Mouse (Mus musculus) hindbrain, embryonic 16.5 days (tissue): ENCODE results near the gene Fastk. TPM values are rescaled to one million over a fixed set of nuclear protein-coding genes. Genes with fewer than 3 reads are reported as not detected.

ENCODE experiments used
- ATAC-seq: fragments of 200-750 bp; cut with Nextera tagmentation; 2 replicates; pipeline ENCODE4 v1.8.0; 2017; ENCODE audit warnings: moderate TSS enrichment, moderate library complexity
- H3K27ac ChIP-seq: fragments of 300-500 bp; sonication (generic); 2 replicates; pipeline ENCODE4 v1.5.1; 2014; ENCODE audit warnings: low read depth, mild to moderate bottlenecking, control low read depth, low read length, moderate library complexity
- H3K27me3 ChIP-seq: fragments of 300-500 bp; sonication (generic); replicated peaks from 2 replicates; pipeline ENCODE4 v1.6.1; 2014; ENCODE audit warnings: low read length; ENCODE audit not compliant: control insufficient read depth, insufficient read depth
- H3K36me3 ChIP-seq: fragments of 300-500 bp; sonication (generic); 2 replicates; pipeline ENCODE4 v1.6.1; 2014; ENCODE audit warnings: mild to moderate bottlenecking, low read length, moderate library complexity, mixed read lengths; ENCODE audit not compliant: control insufficient read depth, insufficient read depth
- H3K4me1 ChIP-seq: fragments of 300-500 bp; sonication (generic); 2 replicates; pipeline ENCODE4 v1.6.1; 2014; ENCODE audit warnings: low read depth, low read length; ENCODE audit not compliant: control insufficient read depth, insufficient read depth
- H3K4me2 ChIP-seq: fragments of 300-500 bp; sonication (generic); 2 replicates; pipeline ENCODE4 v1.6.1; 2014; ENCODE audit warnings: mild to moderate bottlenecking, low read length, control low read depth, moderate library complexity
- H3K4me3 ChIP-seq: fragments of 300-500 bp; sonication (generic); 2 replicates; pipeline ENCODE4 v1.5.1; 2014; ENCODE audit warnings: mild to moderate bottlenecking, low read length, control low read depth, moderate library complexity
- H3K9ac ChIP-seq: fragments of 300-500 bp; sonication (generic); 2 replicates; pipeline ENCODE4 v1.6.1; 2014; ENCODE audit warnings: low read depth, mild to moderate bottlenecking, control low read depth, low read length, moderate library complexity
- H3K9me3 ChIP-seq: fragments of 300-500 bp; sonication (generic); 2 replicates; pipeline ENCODE4 v1.6.1; 2014; ENCODE audit warnings: mild to moderate bottlenecking, low read length, moderate library complexity; ENCODE audit not compliant: control insufficient read depth
- WGBS: fragments of 180-500 bp; shearing (Covaris S2); extraction: QIAGEN DNeasy Blood & Tissue Kit; methylation state at CpG from one replicate; pipeline ENCODE4 v1.1.7; 2014; 5-methylcytosine and 5-hydroxymethylcytosine counted together
- polyA plus RNA-seq: library from polyadenylated mRNA; unstranded; fragments of >200 nt; fragmentation: Nextera tagmentation; extraction: Ambion mirVana; gene quantifications from 2 replicates; pipeline ENCODE4 v1.2.1, GENCODE M21; 2015

Gene Fastk
- polyA plus RNA-seq, 1 experiment from 2014 or later, result 107 TPM

DNA sequence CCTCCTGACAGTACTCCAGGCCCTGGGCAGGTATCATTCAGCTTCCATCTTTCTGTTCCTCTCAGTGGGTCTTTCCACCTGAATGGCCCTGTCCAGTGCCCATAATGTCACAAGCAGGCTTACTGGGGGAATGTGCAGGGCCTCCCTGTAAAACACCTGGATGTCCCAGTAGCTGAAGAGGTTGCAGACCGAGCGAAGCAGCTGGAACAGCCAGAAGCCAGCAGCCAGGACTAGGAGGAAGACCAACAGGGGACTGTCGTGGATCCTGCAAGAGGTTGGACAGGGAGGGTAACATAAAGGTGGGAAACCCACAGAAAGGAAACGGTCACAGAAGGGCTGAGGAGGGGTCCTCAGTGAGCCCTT, 55.4 kb downstream of the Fastk start:
- no peaks in the 10 kb centered on the region for H3K9me3 ChIP-seq
- no peak overlapping the region for H3K27ac ChIP-seq
- H3K4me2 ChIP-seq, result no peak overlapping the region
- peaks cover 18% of the 10 kb centered on the region for H3K4me1 ChIP-seq
- no peak overlapping the region for H3K9ac ChIP-seq
- H3K27me3 ChIP-seq, result peaks cover 8% of the 10 kb centered on the region
- H3K4me3 ChIP-seq, result no peak overlapping the region
- no peak for ATAC-seq
- 83% methylated on average over 4 of the region's 4 CpGs for WGBS
- no peaks in the 10 kb centered on the region for H3K36me3 ChIP-seq

DNA sequence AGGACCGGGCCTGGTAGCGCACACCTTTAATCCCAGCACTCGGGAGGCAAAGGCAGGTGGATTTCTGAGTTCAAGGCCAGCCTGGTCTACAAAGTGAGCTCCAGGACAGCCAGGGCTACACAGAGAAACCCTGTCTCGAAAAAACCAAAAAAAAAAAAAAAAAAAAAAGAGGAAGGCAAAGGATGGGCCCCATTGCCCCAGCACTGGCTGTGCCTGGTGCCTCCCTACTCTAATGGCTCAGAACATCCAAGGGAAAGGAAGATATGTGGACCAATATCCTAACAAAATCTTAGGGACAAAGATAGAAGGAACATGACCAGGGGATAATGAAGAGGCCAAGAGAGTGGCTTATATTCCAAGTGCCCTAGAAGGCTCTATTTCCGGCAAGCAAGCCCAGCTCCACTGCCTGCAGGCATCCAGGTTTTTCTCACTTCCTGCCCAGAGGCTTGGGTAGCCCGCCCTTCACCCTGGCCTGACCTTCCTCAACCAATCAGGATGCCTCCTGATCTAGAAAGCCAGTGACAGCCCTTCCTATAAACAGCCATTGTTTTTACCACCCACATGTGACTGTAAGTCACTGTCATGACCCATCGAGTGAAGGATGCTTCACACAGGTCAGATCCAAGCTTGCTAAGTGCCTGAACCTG, 56.0 kb downstream of the Fastk start:
- 59% methylated on average over 6 of the region's 7 CpGs for WGBS
- Histone ChIP-seq H3K4me1 (peaks cover 22% of the 10 kb centered on the region), H3K27me3 (peaks cover 8% of the 10 kb centered on the region), H3K27ac (no peak overlapping the region), H3K4me2 (no peak overlapping the region), H3K36me3 (no peaks in the 10 kb centered on the region), H3K9ac (no peak overlapping the region), H3K4me3 (no peak overlapping the region), H3K9me3 (no peaks in the 10 kb centered on the region)
- ATAC-seq, result no peak

Other genes with a start within 250 kb of the Fastk start
- 13.0 and 14.0 TPM in 2 replicates for gene Kcnh2, start 93.7 kb downstream of the Fastk start, polyA plus RNA-seq
- 8.6 and 11.0 TPM in 2 replicates for gene Nos3, start 80.5 kb downstream of the Fastk start, polyA plus RNA-seq
- 3.6 and 4.6 TPM in 2 replicates for gene Atg9b, start 53.1 kb downstream of the Fastk start, polyA plus RNA-seq
- gene Abcb8, start 51.6 kb downstream of the Fastk start, polyA plus RNA-seq, result 52.4 and 53.7 TPM in 2 replicates
- 0.85 and 1.0 TPM in 2 replicates for gene Asic3, start 31.9 kb downstream of the Fastk start, polyA plus RNA-seq
- 139 and 140 TPM in 2 replicates for gene Cdk5, start 21.8 kb downstream of the Fastk start, polyA plus RNA-seq
- gene Slc4a2, start 21.4 kb downstream of the Fastk start, polyA plus RNA-seq, result 29.0 and 29.8 TPM in 2 replicates
- gene Tmub1, start 2.6 kb upstream of the Fastk start, polyA plus RNA-seq, result 61.7 and 63.1 TPM in 2 replicates
- 46.4 and 47.7 TPM in 2 replicates for gene Agap3, start 6.9 kb upstream of the Fastk start, polyA plus RNA-seq
- gene Gbx1, start 81.9 kb upstream of the Fastk start, polyA plus RNA-seq, result 2.3 and 3.0 TPM in 2 replicates
- 0.18 and 0.21 TPM in 2 replicates for gene Asb10, start 95.7 kb upstream of the Fastk start, polyA plus RNA-seq
- gene 4931409K22Rik, start 111.5 kb upstream of the Fastk start, polyA plus RNA-seq, result 0.13 and 0.15 TPM in 2 replicates
- gene Abcf2, start 132.2 kb upstream of the Fastk start, polyA plus RNA-seq, result 80.9 and 84.8 TPM in 2 replicates
- gene Chpf2, start 141.5 kb upstream of the Fastk start, polyA plus RNA-seq, result 20.6 and 21.9 TPM in 2 replicates
- 128 and 133 TPM in 2 replicates for gene Smarcd3, start 179.1 kb upstream of the Fastk start, polyA plus RNA-seq
- gene Nub1, start 240.2 kb upstream of the Fastk start, polyA plus RNA-seq, result 48.8 and 49.5 TPM in 2 replicates